Mouse (Mus musculus) urinary bladder, adult 18-20 months (tissue): ENCODE measurements around the gene Gper1.
"Not testable (repeated sequence)": the region's sequence is repeated elsewhere in the genome, so short reads cannot be mapped to it uniquely, and the experiment has no call there.

Experiments
- DNase-seq, 2 experiments: peaks; one replicate each; pipeline ENCODE4 v3.0.0; 2022; ENCODE audit warnings: low spot score in 2 of 2, mixed read lengths in 2 of 2

The Gper1 gene

GRCm38 (mm10) chr5:139390324-139391119, 32.4 kb upstream of the Gper1 start:
- DNase-seq, result not testable (repeated sequence)

- no peak for DNase-seq
Observed at GRCm38 (mm10) chr5:139391309-139391990, 31.5 kb upstream of the Gper1 start.

- DNase-seq, result no peak
Observed at GRCm38 (mm10) chr5:139392219-139393196, 30.4 kb upstream of the Gper1 start.

GRCm38 (mm10) chr5:139393197-139393588, 29.8 kb upstream of the Gper1 start:
- DNase-seq, result no peak

- DNase-seq, result no peak
Observed at GRCm38 (mm10) chr5:139394399-139394798, 28.6 kb upstream of the Gper1 start.

GRCm38 (mm10) chr5:139395528-139395927, 27.4 kb upstream of the Gper1 start:
- no peak for DNase-seq

GRCm38 (mm10) chr5:139397359-139397916, 25.5 kb upstream of the Gper1 start:
- no peak for DNase-seq

- DNase-seq, result peak; percentile 85 to 88
Observed at GRCm38 (mm10) chr5:139397959-139398753, 24.8 kb upstream of the Gper1 start.

- DNase-seq, result no peak
Observed at GRCm38 (mm10) chr5:139398786-139399185, 24.2 kb upstream of the Gper1 start.

- DNase-seq, result no peak
Observed at GRCm38 (mm10) chr5:139399991-139400390, 23.0 kb upstream of the Gper1 start.

GRCm38 (mm10) chr5:139402106-139402505, 20.8 kb upstream of the Gper1 start:
- no peak for DNase-seq

- DNase-seq, result no peak
Observed at GRCm38 (mm10) chr5:139403692-139404260, 19.2 kb upstream of the Gper1 start.

GRCm38 (mm10) chr5:139404801-139405401, 18.1 kb upstream of the Gper1 start, which contains the start of gene C130050O18Rik:
Gene C130050O18Rik, plus strand, starts transcription at chr5:139405280.
- DNase-seq, result no peak

GRCm38 (mm10) chr5:139405478-139405877, 17.5 kb upstream of the Gper1 start:
- no peak for DNase-seq

- no peak for DNase-seq
Observed at GRCm38 (mm10) chr5:139405953-139406352, 17.0 kb upstream of the Gper1 start.

GRCm38 (mm10) chr5:139407121-139407885, 15.6 kb upstream of the Gper1 start:
- DNase-seq, result no peak

- DNase-seq, result no peak
Observed at GRCm38 (mm10) chr5:139408511-139408910, 14.4 kb upstream of the Gper1 start.

- peak; percentile 42 to 72 for DNase-seq
Observed at GRCm38 (mm10) chr5:139409412-139409811, 13.5 kb upstream of the Gper1 start.

- DNase-seq, result no peak
Observed at GRCm38 (mm10) chr5:139410056-139410455, 12.9 kb upstream of the Gper1 start.
